Mouse (Mus musculus): ENCODE measurements around the gene Klhl40. TPM values are rescaled to one million over a fixed set of nuclear protein-coding genes. Genes with fewer than 3 reads are reported as not detected.

Klhl40 gene
- total RNA-seq, 4 experiments from 2014 or later = 3.5 to 5.7 (median 4.4) TPM

DNA sequence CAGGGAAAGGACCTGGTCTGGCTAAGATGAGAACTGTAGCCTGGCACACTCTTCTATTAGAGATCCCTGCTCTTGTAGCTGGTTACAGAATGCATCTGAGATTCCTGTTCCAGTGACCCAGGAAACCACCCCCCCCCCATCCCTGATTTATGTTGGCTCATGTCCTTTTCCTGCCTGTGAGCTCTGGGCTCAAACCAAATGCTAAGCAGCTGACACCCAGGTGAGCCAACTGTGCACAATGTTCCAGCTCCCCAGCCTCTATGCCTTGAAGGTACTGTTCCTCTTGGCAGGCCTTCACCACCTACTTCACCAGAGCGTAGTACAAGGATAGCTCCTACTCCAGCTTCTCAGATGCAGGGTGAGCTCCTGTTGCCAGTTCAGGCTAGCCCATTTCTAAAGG is 45.6 kb downstream of the Klhl40 start:
- no peak for DNase-seq (ENCODE audit: low spot score in 2 of 2)

DNA sequence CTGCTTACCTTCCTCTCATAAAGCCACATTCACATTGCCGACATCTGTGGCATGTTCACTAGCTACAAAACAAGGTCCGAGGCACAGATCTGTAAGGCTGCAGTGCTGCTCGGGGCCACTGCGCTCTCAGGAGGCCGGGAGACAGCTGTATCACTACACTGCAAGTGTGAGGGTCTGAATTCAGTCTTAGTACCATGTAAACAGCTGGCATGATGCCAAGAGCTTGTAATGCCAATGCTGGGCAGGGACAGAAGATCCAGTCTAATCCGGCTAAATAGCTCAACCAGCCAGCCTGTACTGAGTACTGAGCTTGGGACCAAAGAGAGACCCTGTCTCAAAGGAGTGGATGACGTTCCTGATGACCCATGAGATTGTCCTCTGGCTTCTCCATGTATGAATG is 46.6 kb downstream of the Klhl40 start:
- peak in 1 of 2 experiments; percentile 43 for DNase-seq (ENCODE audit: low spot score in 2 of 2)

DNA sequence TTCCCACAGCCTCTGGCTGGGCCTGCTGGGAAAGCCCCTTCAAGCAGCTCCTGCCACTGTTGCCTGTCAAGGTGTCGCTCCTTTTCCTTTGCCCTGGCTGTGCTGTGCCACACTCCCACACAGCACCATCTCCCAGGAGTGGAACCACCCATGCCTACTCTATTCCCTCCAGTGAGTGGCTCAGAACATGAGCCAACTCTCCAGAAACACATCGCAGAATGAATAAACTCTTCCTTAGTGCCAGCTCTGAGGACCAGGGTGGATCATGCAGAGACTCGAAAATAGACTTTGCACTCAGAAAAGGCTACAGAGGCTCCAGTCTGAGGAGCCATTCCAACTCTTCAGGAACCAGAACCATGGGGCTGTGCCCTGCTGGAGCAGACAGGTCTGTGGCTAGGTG is 48.9 kb downstream of the Klhl40 start:
- DNase-seq (ENCODE audit: low spot score in 2 of 2) = no peak

DNA sequence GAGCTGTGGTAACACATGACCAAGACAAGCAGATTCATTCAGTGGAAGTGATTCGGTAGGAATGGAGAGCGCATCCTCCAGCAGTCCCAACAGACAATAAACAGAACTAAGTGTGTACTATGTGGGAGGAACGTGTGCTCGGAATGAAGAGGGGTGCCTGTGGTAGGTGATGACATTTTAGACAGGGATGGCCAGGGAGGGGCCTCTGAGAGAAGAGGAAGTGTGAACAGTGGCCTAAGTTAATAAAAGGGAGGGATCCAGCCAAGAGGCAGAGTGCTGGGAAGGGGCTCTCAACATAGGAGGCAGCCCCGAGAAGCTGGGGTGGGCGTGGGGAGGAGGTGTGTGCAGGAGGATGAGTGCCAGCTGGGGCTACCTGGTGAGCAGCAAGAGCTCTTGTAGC is 50.9 kb downstream of the Klhl40 start:
- DNase-seq (ENCODE audit: low spot score in 2 of 2) = no peak

DNA sequence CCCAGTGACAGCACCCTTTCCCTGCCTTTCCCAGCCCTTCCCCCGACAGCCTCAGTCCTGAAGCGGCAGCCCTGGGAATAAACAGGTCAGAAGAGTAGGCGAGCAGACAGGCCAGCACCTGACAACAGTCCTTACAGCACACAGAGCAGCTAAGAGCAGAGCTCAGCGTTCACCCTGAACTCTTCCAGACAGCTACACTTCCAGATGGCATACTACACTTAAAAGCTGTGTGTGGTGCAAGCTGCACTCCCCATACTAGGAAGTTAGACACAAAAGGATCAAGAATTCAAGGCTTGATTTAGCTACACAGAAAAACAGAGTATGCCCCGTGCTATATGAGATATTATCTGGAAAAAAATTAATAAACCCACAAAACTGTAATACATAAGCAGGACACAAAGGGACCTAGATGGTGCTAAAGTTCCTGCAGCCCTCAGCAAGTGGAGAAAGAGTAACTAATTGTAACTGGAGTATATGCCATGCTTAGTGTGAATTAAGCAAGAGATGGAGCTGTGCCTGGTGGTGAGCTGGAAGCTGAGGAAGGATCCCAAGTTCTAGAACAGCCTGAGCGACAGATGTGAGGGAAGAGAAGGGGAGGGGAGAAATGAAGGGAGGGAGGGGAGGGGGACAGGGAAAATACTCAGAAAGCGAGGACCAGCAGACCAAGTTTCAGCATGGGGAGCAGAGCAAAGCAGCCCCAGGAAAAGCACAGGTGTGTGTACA is 52.0 kb downstream of the Klhl40 start:
- no peak for DNase-seq (ENCODE audit: low spot score in 2 of 2)

DNA sequence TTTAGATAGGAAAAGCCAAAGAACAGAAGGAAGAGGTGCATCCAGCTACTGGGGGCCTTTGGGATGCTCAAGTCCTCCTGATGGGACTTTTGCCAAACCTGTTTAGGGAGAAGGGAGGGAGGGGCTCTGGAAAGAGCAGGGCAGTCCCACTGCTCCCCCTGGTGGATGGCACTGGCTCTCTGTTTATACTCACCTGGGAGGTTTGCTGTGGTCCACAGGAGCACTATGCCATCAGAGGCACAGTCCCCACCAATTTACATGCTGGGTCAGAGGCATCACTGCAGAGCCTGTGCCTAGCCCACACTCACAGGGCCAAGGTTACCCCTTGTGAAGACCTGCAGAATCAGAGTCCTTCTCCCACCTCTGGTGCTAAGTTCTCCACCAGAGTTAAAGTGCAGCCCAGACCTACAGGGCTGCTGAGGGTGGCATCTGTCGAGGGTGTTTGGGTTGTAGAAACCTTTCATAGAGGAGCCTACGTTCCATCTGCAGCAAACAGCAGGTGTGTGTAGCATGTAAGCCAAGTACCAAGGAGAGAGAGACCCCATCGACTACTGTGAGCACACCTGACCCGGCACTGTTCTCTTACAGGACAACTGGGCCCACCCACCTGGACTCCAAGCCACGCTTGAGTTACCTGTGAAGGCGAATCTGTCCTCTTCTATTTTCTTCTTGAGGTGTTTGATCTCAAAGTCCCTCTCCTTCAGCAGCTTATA is 53.0 kb downstream of the Klhl40 start:
- peak; percentile 60 to 66 for DNase-seq (ENCODE audit: low spot score in 2 of 2)

DNA sequence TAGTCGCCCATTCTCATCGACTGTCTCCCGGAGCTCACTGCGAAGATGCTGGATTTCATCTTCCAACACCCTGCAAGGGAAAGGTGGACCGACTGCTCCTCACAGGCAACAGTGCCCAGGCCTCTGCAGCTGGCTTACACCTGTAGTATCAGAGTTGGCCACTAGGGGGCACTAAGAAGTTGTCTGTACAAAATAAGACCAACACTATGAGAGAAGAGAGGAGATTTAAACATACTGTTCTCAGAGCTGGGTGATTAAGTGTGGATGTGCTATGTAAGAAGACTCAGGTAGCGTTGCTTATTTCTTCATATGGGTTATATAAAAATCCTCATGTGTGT is 53.5 kb downstream of the Klhl40 start:
- DNase-seq (ENCODE audit: low spot score in 2 of 2) = peak; percentile 70 to 90

Other genes with a start within 250 kb of the Klhl40 start
- gene Lyzl4, start 135.5 kb upstream of the Klhl40 start, total RNA-seq (2022) = 1 to 10 TPM in 3 of 4 experiments, under 1 TPM in 1; 0.80 to 4.4 (median 3.2) TPM
- 10 to 100 TPM; 17.8 to 20.5 (median 18.4) TPM for gene Vipr1, start 134.9 kb upstream of the Klhl40 start, total RNA-seq (2022)
- gene Sec22c, start 72.1 kb upstream of the Klhl40 start, total RNA-seq (2022) = 10 to 100 TPM; 22.7 to 34.7 (median 29.1) TPM
- 10 to 100 TPM; 64.8 to 73.8 (median 69.7) TPM for gene Ss18l2, start 67.3 kb upstream of the Klhl40 start, total RNA-seq (2022)
- 100 to 1,000 TPM in 3 of 4 experiments, 10 to 100 TPM in 1; 96.7 to 159 (median 122) TPM for gene Nktr, start 58.4 kb upstream of the Klhl40 start, total RNA-seq (2022)
- 100 to 1,000 TPM in 2 of 4 experiments, 10 to 100 TPM in 2; 97.3 to 102 (median 99.5) TPM for gene Zfp651, start 18.3 kb upstream of the Klhl40 start, total RNA-seq (2022)
- gene Hhatl, start 14.9 kb downstream of the Klhl40 start, total RNA-seq (2022) = 10 to 100 TPM; 15.2 to 23.6 (median 20.1) TPM
- 10 to 100 TPM in 1 of 4 experiments, 1 to 10 TPM in 3; 4.3 to 10.7 (median 9.4) TPM for gene Ccdc13, start 61.9 kb downstream of the Klhl40 start, total RNA-seq (2022)
- 10 to 100 TPM; 73.8 to 88.7 (median 86.3) TPM for gene Higd1a, start 80.8 kb downstream of the Klhl40 start, total RNA-seq (2022)
- gene Ackr2, start 120.7 kb downstream of the Klhl40 start, total RNA-seq (2022) = 1 to 10 TPM; 1.8 to 2.8 (median 2.2) TPM
- not detected for gene Cyp8b1, start 138.7 kb downstream of the Klhl40 start, total RNA-seq (2022)
- 1 to 10 TPM; 5.4 to 7.6 (median 7.0) TPM for gene Fam198a, start 173.4 kb downstream of the Klhl40 start, total RNA-seq (2022)
- 10 to 100 TPM; 37.2 to 46.1 (median 43.4) TPM for gene Pomgnt2, start 219.5 kb downstream of the Klhl40 start, total RNA-seq (2022)